Mouse (Mus musculus): Measurements from ENCODE around the gene Cd36.

- TF ChIP-seq CTCF (IDR thresholded peaks at IDR 0.05; ENCODE audit: borderline replicate concordance, insufficient read depth, low read depth, low read length) (no peak), POLR2A (IDR thresholded peaks at IDR 0.05; ENCODE audit: borderline replicate concordance, insufficient read depth, low read length) (no peak)
Observed at GRCm38 (mm10) chr5:17898948-17899347, 10.3 kb upstream of the Cd36 start.
